25 mouse cellular contexts compared by ENCODE assay signal in the genomic region with DNA sequence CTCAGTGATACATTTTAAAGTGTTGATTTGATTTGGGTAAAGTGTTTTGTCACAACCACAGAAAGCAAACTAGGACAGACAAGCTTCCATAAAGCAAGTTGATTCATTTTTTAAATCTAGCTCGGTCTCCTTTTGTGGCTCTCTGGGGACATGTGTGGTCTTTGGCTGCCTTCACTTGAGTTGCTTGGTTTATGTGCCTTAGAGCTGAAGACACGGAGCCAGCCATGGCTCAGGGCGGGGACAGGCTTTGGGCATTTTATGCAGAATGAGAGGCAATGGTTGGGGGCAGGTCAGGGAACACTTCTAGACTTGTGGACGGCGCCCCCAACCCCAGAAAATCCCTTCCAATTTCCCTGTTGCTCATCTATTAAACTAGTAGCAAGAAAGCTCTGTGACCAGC. TPM values are rescaled to one million over a fixed set of nuclear protein-coding genes. Genes with fewer than 3 reads are reported as not detected.
A peak's percentile ranks its signal among the peaks of the same experiment; 100 is the strongest.
DNase-seq lines count a peak whose midpoint lies in the region; TF ChIP-seq lines count a peak whose summit lies in the region.
"Had no signal": no experiment of that assay in that cellular context is flagged by ENCODE, and none has a peak within 500 bp of the region (broad histone marks: within the 10 kb centered on the region; RNA-seq: fewer than 3 reads in every experiment).

No protein-coding gene starts in this region.

- no peak for DNase-seq in spleen, adult 2 months (ENCODE audit: low read depth in 1 of 2, low spot score in 2 of 2)
- no peak for DNase-seq in spleen, postnatal 4 days (ENCODE audit: low spot score in 2 of 2)
- DNase-seq in B cell, adult 2 months, result peak; percentile 41 to 51
- no peak for DNase-seq in kidney, adult 2 months
- no peak for DNase-seq in urinary bladder, adult 2 months (ENCODE audit: low spot score)
- DNase-seq in heart, adult 2 months, result no peak
- DNase-seq: adrenal gland, adult 8-10 months; adrenal gland, postnatal 36 days; cerebellum, adult 2 months; cerebellum, postnatal 14 days; embryo, embryonic 11 days; gastrocnemius, postnatal 10 days; heart, adult 18-20 months; heart, postnatal 14 days had no signal

- no peak for TF ChIP-seq EP300 in heart, adult 2 months (IDR thresholded peaks at IDR 0.05; ENCODE audit: insufficient read depth, low read depth, low read length)

- H3K79me2 ChIP-seq in macrophage (ENCODE audit: inconsistent target), result peaks cover 31% of the 10 kb centered on the region; the same call in 1 of the 2 replicates
- H3K79me2 ChIP-seq in heart, adult 2 months (replicated peaks; ENCODE audit: control insufficient read depth, insufficient read depth, low read length), result no peaks in the 10 kb centered on the region

- no peak overlapping the region for H3K9ac ChIP-seq in heart, adult 2 months (ENCODE audit: low read depth, low read length)
- H3K9ac ChIP-seq: embryonic facial prominence, embryonic 15.5 days; heart, embryonic 15.5 days; hindbrain, embryonic 13.5 days had no signal

- peak overlapping the region; percentile 26; the same call in 1 of the 2 replicates for H3K27ac ChIP-seq in spleen, adult 2 months (ENCODE audit: insufficient read depth, low read length)
- H3K27ac ChIP-seq in macrophage, result peak overlapping the region; percentile 90
- H3K27ac ChIP-seq in kidney, adult 2 months (ENCODE audit: insufficient read depth, low read depth, low read length), result no peak overlapping the region
- H3K27ac ChIP-seq in heart, adult 2 months, result no peak overlapping the region
- H3K27ac ChIP-seq: embryonic facial prominence, embryonic 15.5 days; forebrain, embryonic 10.5 days; heart, embryonic 15.5 days; hindbrain, embryonic 13.5 days; hindbrain, postnatal 0 days had no signal

- peaks cover 40% of the 10 kb centered on the region for H3K4me1 ChIP-seq in spleen, adult 2 months (ENCODE audit: control insufficient read depth, insufficient read depth, insufficient read length)
- H3K4me1 ChIP-seq in kidney, adult 2 months (ENCODE audit: control insufficient read depth, insufficient read depth, low read length), result no peaks in the 10 kb centered on the region
- peaks cover 10% of the 10 kb centered on the region for H3K4me1 ChIP-seq in heart, adult 2 months (ENCODE audit: control insufficient read depth, insufficient read depth, low read length)

- H3K27me3 ChIP-seq in spleen, adult 2 months (ENCODE audit: control insufficient read depth, insufficient read depth, low read length), result no peaks in the 10 kb centered on the region
- no peaks in the 10 kb centered on the region for H3K27me3 ChIP-seq in kidney, adult 2 months (replicated peaks; ENCODE audit: control insufficient read depth, insufficient read depth, low read length)
- H3K27me3 ChIP-seq in heart, adult 2 months (ENCODE audit: control insufficient read depth, insufficient read depth, low read length), result no peaks in the 10 kb centered on the region

- TF ChIP-seq CTCF in spleen, adult 2 months (IDR thresholded peaks at IDR 0.05; ENCODE audit: extremely low read depth, insufficient read depth, insufficient read length, insufficient replicate concordance), result no peak
- no peak for TF ChIP-seq CTCF in kidney, adult 2 months (conservative IDR thresholded peaks at IDR 0.05; ENCODE audit: insufficient read depth, insufficient read length, low read depth, low read length)
- no peak for TF ChIP-seq CTCF in heart, adult 2 months (IDR thresholded peaks at IDR 0.05)

- no peak for TF ChIP-seq POLR2A in spleen, adult 2 months (IDR thresholded peaks at IDR 0.05; ENCODE audit: low read depth, low read length)
- no peak for TF ChIP-seq POLR2A in kidney, adult 2 months (IDR thresholded peaks at IDR 0.05; ENCODE audit: low read depth, low read length)
- TF ChIP-seq POLR2A in heart, adult 2 months (IDR thresholded peaks at IDR 0.05; ENCODE audit: insufficient read depth, low read depth, low read length), result no peak

- 44% methylated on average over 5 of the region's 5 CpGs for WGBS in spleen, adult 2 months
- 91% methylated on average over 5 of the region's 5 CpGs for WGBS in macrophage (ENCODE audit: missing documents)
- 82% methylated on average over 5 of the region's 5 CpGs for WGBS in kidney, adult 2 months
- WGBS in heart, adult 2 months, result 88% methylated on average over 5 of the region's 5 CpGs

- intact Hi-C loops in heart, adult 2 months (cut with DNase I), result loop anchor here (5.0 kb wide), 2 partner anchors 196 to 426 kb away; no protein-coding TSS in a partner anchor

- no peak overlapping the region for H3K4me3 ChIP-seq in spleen, adult 2 months (ENCODE audit: extremely low read depth, insufficient read depth, insufficient read length)
- no peak overlapping the region for H3K4me3 ChIP-seq in macrophage (ENCODE audit: inconsistent target)
- H3K4me3 ChIP-seq in kidney, adult 2 months (ENCODE audit: insufficient read depth, low read depth, low read length), result no peak overlapping the region
- H3K4me3 ChIP-seq in heart, adult 2 months, result no peak overlapping the region
- H3K4me3 ChIP-seq: embryonic facial prominence, embryonic 15.5 days; erythroblast, embryonic 14.5 days; forebrain, embryonic 10.5 days; heart, embryonic 15.5 days; hindbrain, embryonic 13.5 days had no signal

- H3K36me3 ChIP-seq in spleen, adult 2 months (ENCODE audit: control insufficient read depth, insufficient read depth, low read length), result no peaks in the 10 kb centered on the region
- no peaks in the 10 kb centered on the region for H3K36me3 ChIP-seq in macrophage (ENCODE audit: inconsistent target)
- no peaks in the 10 kb centered on the region for H3K36me3 ChIP-seq in kidney, adult 2 months (ENCODE audit: control insufficient read depth, insufficient read depth, low read length)
- no peaks in the 10 kb centered on the region for H3K36me3 ChIP-seq in heart, adult 2 months (ENCODE audit: control insufficient read depth, insufficient read depth, low read length)
- H3K36me3 ChIP-seq: embryonic facial prominence, embryonic 15.5 days; forebrain, embryonic 10.5 days; heart, embryonic 15.5 days; hindbrain, embryonic 13.5 days had no signal

RNA-seq across cellular contexts. Expression of gene Vipr1, which starts 31.2 kb away (rescaled TPM):
- 7.2 and 8.0 TPM in 2 replicates for polyA plus RNA-seq in spleen, adult 2 months (2012; rRNA removed)
- 1 to 10 TPM in 13 of 26 experiments, under 1 TPM in 12, not detected in 1; 0.25 to 3.1 (median 1.0) TPM for total RNA-seq in macrophage (2018; cell fraction: chromatin; rRNA removed)
- 1 to 10 TPM in 10 of 26 experiments, under 1 TPM in 16; 0.19 to 1.9 (median 0.77) TPM for total RNA-seq in macrophage (2018; cell fraction: cytosol; rRNA removed)
- 1 to 10 TPM in 13 of 26 experiments, under 1 TPM in 13; 0.38 to 5.1 (median 1.0) TPM for total RNA-seq in macrophage (2018; cell fraction: nucleus; rRNA removed)
- polyA plus RNA-seq in macrophage (2018), result 0.27 to 2.1 TPM (median 1.1 TPM) in 3 replicates
- polyA plus RNA-seq in kidney, adult 2 months (2012; rRNA removed), result 2.0 and 5.4 TPM in 2 replicates
- polyA plus RNA-seq in urinary bladder, adult 2 months (2012; rRNA removed), result 2.6 and 3.0 TPM in 2 replicates
- 1 to 10 TPM; 1.2 to 1.4 TPM for total RNA-seq in heart, adult 2 months (2021)
- 0.41 and 0.45 TPM in 2 replicates for polyA plus RNA-seq in heart, adult 2 months (2012; rRNA removed)
- polyA plus RNA-seq: erythroblast, embryonic 14.5 days had no signal

RNA-seq across cellular contexts. Expression of gene Sec22c, which starts 31.6 kb away (rescaled TPM):
- polyA plus RNA-seq in spleen, adult 2 months (2012; rRNA removed), result 10.0 and 12.0 TPM in 2 replicates
- total RNA-seq in macrophage (2018; cell fraction: chromatin; rRNA removed), result 10 to 100 TPM in 9 of 26 experiments, 1 to 10 TPM in 14, under 1 TPM in 3; 0.49 to 25.6 (median 5.3) TPM
- total RNA-seq in macrophage (2018; cell fraction: cytosol; rRNA removed), result 10 to 100 TPM in 19 of 26 experiments, 1 to 10 TPM in 7; 4.6 to 21.4 (median 13.4) TPM
- 10 to 100 TPM in 11 of 26 experiments, 1 to 10 TPM in 15; 1.1 to 22.2 (median 7.9) TPM for total RNA-seq in macrophage (2018; cell fraction: nucleus; rRNA removed)
- polyA plus RNA-seq in macrophage (2018), result 9.1 to 15.2 TPM (median 13.1 TPM) in 3 replicates
- polyA plus RNA-seq in kidney, adult 2 months (2012; rRNA removed), result 6.6 and 7.4 TPM in 2 replicates
- polyA plus RNA-seq in urinary bladder, adult 2 months (2012; rRNA removed), result 4.3 and 5.0 TPM in 2 replicates
- total RNA-seq in heart, adult 2 months (2021), result 1 to 10 TPM; 3.9 to 5.0 TPM
- 6.7 and 9.5 TPM in 2 replicates for polyA plus RNA-seq in heart, adult 2 months (2012; rRNA removed)

RNA-seq across cellular contexts. Expression of gene Lyzl4, which starts 31.8 kb away (rescaled TPM):
- 0.11 TPM in 1 of 2 replicates, not detected in the other for polyA plus RNA-seq in spleen, adult 2 months (2012; rRNA removed)
- 1 to 10 TPM in 15 of 26 experiments, not detected in 11; 1.1 to 8.5 (median 2.8) TPM for total RNA-seq in macrophage (2018; cell fraction: chromatin; rRNA removed)
- 1 to 10 TPM in 14 of 26 experiments, under 1 TPM in 12; 0.58 to 6.1 (median 2.3) TPM for total RNA-seq in macrophage (2018; cell fraction: cytosol; rRNA removed)
- 10 to 100 TPM in 1 of 26 experiments, 1 to 10 TPM in 15, under 1 TPM in 6, not detected in 4; 0.48 to 22.1 (median 1.6) TPM for total RNA-seq in macrophage (2018; cell fraction: nucleus; rRNA removed)
- 3.0 to 17.8 TPM (median 4.8 TPM) in 3 replicates for polyA plus RNA-seq in macrophage (2018)
- 0.11 TPM in 1 of 2 replicates, not detected in the other for polyA plus RNA-seq in kidney, adult 2 months (2012; rRNA removed)
- 0.63 and 0.73 TPM in 2 replicates for polyA plus RNA-seq in urinary bladder, adult 2 months (2012; rRNA removed)
- not detected for total RNA-seq in heart, adult 2 months (2021)
- 0.12 and 0.88 TPM in 2 replicates for polyA plus RNA-seq in heart, adult 2 months (2012; rRNA removed)
- total RNA-seq: adrenal gland, postnatal 36 days; common myeloid progenitor, adult 5-6 weeks; heart, adult 18-20 months; heart, postnatal 14 days; hematopoietic stem cell, adult 5-6 weeks; hindbrain, postnatal 0 days had no signal
- polyA plus RNA-seq: embryonic facial prominence, embryonic 11.5 days; erythroblast, embryonic 14.5 days; forebrain, embryonic 10.5 days; heart, embryonic 11.5 days; hindbrain, embryonic 13.5 days had no signal

RNA-seq across cellular contexts. Expression of gene Ss18l2, which starts 36.4 kb away (rescaled TPM):
- 5.8 and 10.4 TPM in 2 replicates for polyA plus RNA-seq in spleen, adult 2 months (2012; rRNA removed)
- total RNA-seq in macrophage (2018; cell fraction: chromatin; rRNA removed), result 10 to 100 TPM in 15 of 26 experiments, 1 to 10 TPM in 11; 1.4 to 30.9 (median 12.0) TPM
- 10 to 100 TPM; 10.6 to 30.8 (median 20.6) TPM for total RNA-seq in macrophage (2018; cell fraction: cytosol; rRNA removed)
- total RNA-seq in macrophage (2018; cell fraction: nucleus; rRNA removed), result 10 to 100 TPM in 19 of 26 experiments, 1 to 10 TPM in 7; 4.3 to 40.2 (median 16.6) TPM
- polyA plus RNA-seq in macrophage (2018), result 11.3 to 32.4 TPM (median 28.0 TPM) in 3 replicates
- 52.4 and 61.5 TPM in 2 replicates for polyA plus RNA-seq in kidney, adult 2 months (2012; rRNA removed)
- polyA plus RNA-seq in urinary bladder, adult 2 months (2012; rRNA removed), result 44.2 and 46.8 TPM in 2 replicates
- total RNA-seq in heart, adult 2 months (2021), result 100 to 1,000 TPM; 125 to 138 TPM
- 103 and 154 TPM in 2 replicates for polyA plus RNA-seq in heart, adult 2 months (2012; rRNA removed)

RNA-seq across cellular contexts. Expression of gene Nktr, which starts 45.3 kb away (rescaled TPM):
- polyA plus RNA-seq in spleen, adult 2 months (2012; rRNA removed), result 36.6 and 38.7 TPM in 2 replicates
- total RNA-seq in macrophage (2018; cell fraction: chromatin; rRNA removed), result 1,000 to 10,000 TPM in 25 of 26 experiments, 100 to 1,000 TPM in 1; 894 to 1,522 (median 1,261) TPM
- total RNA-seq in macrophage (2018; cell fraction: cytosol; rRNA removed), result 10 to 100 TPM; 25.2 to 92.6 (median 37.1) TPM
- total RNA-seq in macrophage (2018; cell fraction: nucleus; rRNA removed), result 100 to 1,000 TPM; 403 to 894 (median 696) TPM
- polyA plus RNA-seq in macrophage (2018), result 32.4 to 63.2 TPM (median 55.1 TPM) in 3 replicates
- polyA plus RNA-seq in kidney, adult 2 months (2012; rRNA removed), result 24.8 and 28.5 TPM in 2 replicates
- 89.1 and 120 TPM in 2 replicates for polyA plus RNA-seq in urinary bladder, adult 2 months (2012; rRNA removed)
- 10 to 100 TPM; 28.7 to 33.1 TPM for total RNA-seq in heart, adult 2 months (2021)
- polyA plus RNA-seq in heart, adult 2 months (2012; rRNA removed), result 23.1 and 39.2 TPM in 2 replicates

Comparison
In these comparisons a context has a peak if more than half of its experiments do, and no peak if none do; other contexts are left out.
1. DNase-seq: peak in B cell, adult 2 months (2 of 2); none in spleen, adult 2 months (0 of 2), spleen, postnatal 4 days (0 of 2), kidney, adult 2 months (single experiment), urinary bladder, adult 2 months (single experiment) and heart, adult 2 months (0 of 2).
2. H3K27ac ChIP-seq: peak in spleen, adult 2 months (single experiment) and macrophage (single experiment); none in kidney, adult 2 months (single experiment) and heart, adult 2 months (single experiment).